Mouse (Mus musculus): ENCODE data around the gene Sirpb1a.
"Not testable (repeated sequence)": the region's sequence is repeated elsewhere in the genome, so short reads cannot be mapped to it uniquely, and the experiment has no call there.

The Sirpb1a gene

GRCm38 (mm10) chr3:15426447-15426846 lies at the start of gene Sirpb1a:
Gene Sirpb1a, minus strand, starts transcription at chr3:15426520.
- not testable (repeated sequence) for DNase-seq

GRCm38 (mm10) chr3:15474831-15475230 lies 48.5 kb upstream of the Sirpb1a start:
- not testable (repeated sequence) for DNase-seq

- not testable (repeated sequence) for DNase-seq
These were observed 43.8 kb upstream of the Sirpb1a start for GRCm38 (mm10) chr3:15470158-15470557.

GRCm38 (mm10) chr3:15443936-15444335 lies 17.6 kb upstream of the Sirpb1a start:
- not testable (repeated sequence) for DNase-seq

- DNase-seq, result not testable (repeated sequence)
These were observed 13.5 kb upstream of the Sirpb1a start for GRCm38 (mm10) chr3:15439844-15440243.

- no peak for DNase-seq
These were observed 1.6 kb upstream of the Sirpb1a start for GRCm38 (mm10) chr3:15427917-15428316.

GRCm38 (mm10) chr3:15355690-15356089 lies 70.6 kb downstream of the Sirpb1a start:
- not testable (repeated sequence) for DNase-seq

- DNase-seq, result not testable (repeated sequence)
These were observed 76.0 kb downstream of the Sirpb1a start for GRCm38 (mm10) chr3:15350318-15350717.

GRCm38 (mm10) chr3:15345606-15346005 lies 80.7 kb downstream of the Sirpb1a start:
- DNase-seq, result not testable (repeated sequence)

- DNase-seq, result no peak
These were observed 86.0 kb downstream of the Sirpb1a start for GRCm38 (mm10) chr3:15340287-15340686.

GRCm38 (mm10) chr3:15334182-15334581 lies 92.1 kb downstream of the Sirpb1a start:
- no peak for DNase-seq

- no peak for DNase-seq
These were observed 94.3 kb downstream of the Sirpb1a start, which contains the start of gene Gm9733 for GRCm38 (mm10) chr3:15332063-15332462. Gene Gm9733, minus strand, starts transcription at chr3:15332302.

GRCm38 (mm10) chr3:15331545-15331944 lies 94.8 kb downstream of the Sirpb1a start:
- DNase-seq, result no peak

GRCm38 (mm10) chr3:15329549-15329948 lies 96.8 kb downstream of the Sirpb1a start:
- no peak for DNase-seq

Measured in kidney, postnatal 36 days (tissue).